Mouse (Mus musculus): Measurements from ENCODE around the gene Gm32742. TPM values are rescaled to one million over a fixed set of nuclear protein-coding genes. Genes with fewer than 3 reads are reported as not detected.

Gene Gm32742
- total RNA-seq (2017), result not detected in 2 replicates

GRCm38 (mm10) chr9:51165312-51166180 lies at the start of gene Gm32742:
Gm32742 (minus strand) TSS chr9:51165517.
- ATAC-seq (ENCODE audit: extremely low read depth, insufficient number of reproducible peaks, low FRiP score, poor library complexity, severe bottlenecking), result no peak

GRCm38 (mm10) chr9:51213729-51214237 lies 48.5 kb upstream of the Gm32742 start:
- no peak for ATAC-seq (ENCODE audit: extremely low read depth, insufficient number of reproducible peaks, low FRiP score, poor library complexity, severe bottlenecking)

- ATAC-seq (ENCODE audit: extremely low read depth, insufficient number of reproducible peaks, low FRiP score, poor library complexity, severe bottlenecking), result peak; percentile 81
Observed at GRCm38 (mm10) chr9:51213023-51213728, 47.9 kb upstream of the Gm32742 start, which contains the start of gene Pou2af1. Pou2af1 (plus strand) TSS chr9:51213708.

- no peak for ATAC-seq (ENCODE audit: extremely low read depth, insufficient number of reproducible peaks, low FRiP score, poor library complexity, severe bottlenecking)
Observed at GRCm38 (mm10) chr9:51211191-51211590, 45.9 kb upstream of the Gm32742 start.

GRCm38 (mm10) chr9:51208974-51209332 lies 43.6 kb upstream of the Gm32742 start:
- ATAC-seq (ENCODE audit: extremely low read depth, insufficient number of reproducible peaks, low FRiP score, poor library complexity, severe bottlenecking), result no peak

- ATAC-seq (ENCODE audit: extremely low read depth, insufficient number of reproducible peaks, low FRiP score, poor library complexity, severe bottlenecking), result 0 out of 2 replicates have a peak, but pooled peaks have one; percentile 33
Observed at GRCm38 (mm10) chr9:51194790-51195189, 29.5 kb upstream of the Gm32742 start.

GRCm38 (mm10) chr9:51190655-51191054 lies 25.3 kb upstream of the Gm32742 start:
- no peak for ATAC-seq (ENCODE audit: extremely low read depth, insufficient number of reproducible peaks, low FRiP score, poor library complexity, severe bottlenecking)

GRCm38 (mm10) chr9:51185871-51186270 lies 20.6 kb upstream of the Gm32742 start:
- ATAC-seq (ENCODE audit: extremely low read depth, insufficient number of reproducible peaks, low FRiP score, poor library complexity, severe bottlenecking), result no peak

GRCm38 (mm10) chr9:51185386-51185785 lies 20.1 kb upstream of the Gm32742 start:
- ATAC-seq (ENCODE audit: extremely low read depth, insufficient number of reproducible peaks, low FRiP score, poor library complexity, severe bottlenecking), result no peak

- ATAC-seq (ENCODE audit: extremely low read depth, insufficient number of reproducible peaks, low FRiP score, poor library complexity, severe bottlenecking), result peak; percentile 55
Observed at GRCm38 (mm10) chr9:51182716-51183710, 17.7 kb upstream of the Gm32742 start.

GRCm38 (mm10) chr9:51180621-51181020 lies 15.3 kb upstream of the Gm32742 start:
- ATAC-seq (ENCODE audit: extremely low read depth, insufficient number of reproducible peaks, low FRiP score, poor library complexity, severe bottlenecking), result no peak

- no peak for ATAC-seq (ENCODE audit: extremely low read depth, insufficient number of reproducible peaks, low FRiP score, poor library complexity, severe bottlenecking)
Observed at GRCm38 (mm10) chr9:51178297-51178696, 13.0 kb upstream of the Gm32742 start.

GRCm38 (mm10) chr9:51175722-51176121 lies 10.4 kb upstream of the Gm32742 start:
- no peak for ATAC-seq (ENCODE audit: extremely low read depth, insufficient number of reproducible peaks, low FRiP score, poor library complexity, severe bottlenecking)

GRCm38 (mm10) chr9:51174890-51175464 lies 9.7 kb upstream of the Gm32742 start:
- peak; percentile 21; the same call in 1 of the 2 replicates for ATAC-seq (ENCODE audit: extremely low read depth, insufficient number of reproducible peaks, low FRiP score, poor library complexity, severe bottlenecking)

GRCm38 (mm10) chr9:51170298-51170697 lies 5.0 kb upstream of the Gm32742 start:
- ATAC-seq (ENCODE audit: extremely low read depth, insufficient number of reproducible peaks, low FRiP score, poor library complexity, severe bottlenecking), result no peak

- no peak for ATAC-seq (ENCODE audit: extremely low read depth, insufficient number of reproducible peaks, low FRiP score, poor library complexity, severe bottlenecking)
Observed at GRCm38 (mm10) chr9:51169133-51169532, 3.8 kb upstream of the Gm32742 start.

GRCm38 (mm10) chr9:51168698-51169097 lies 3.4 kb upstream of the Gm32742 start:
- ATAC-seq (ENCODE audit: extremely low read depth, insufficient number of reproducible peaks, low FRiP score, poor library complexity, severe bottlenecking), result no peak

GRCm38 (mm10) chr9:51167954-51168353 lies 2.6 kb upstream of the Gm32742 start:
- peak; percentile 48; the same call in 1 of the 2 replicates for ATAC-seq (ENCODE audit: extremely low read depth, insufficient number of reproducible peaks, low FRiP score, poor library complexity, severe bottlenecking)

Measured in neutrophil, adult 5-6 weeks (primary cell).